Mouse (Mus musculus): ENCODE data around the gene Galnt2. TPM values are rescaled to one million over a fixed set of nuclear protein-coding genes. Genes with fewer than 3 reads are reported as not detected.
A peak's percentile ranks its signal among the peaks of the same experiment; 100 is the strongest.

Galnt2 gene
- total RNA-seq, 2 experiments from 2014 or later = 1.9 to 9.5 TPM

DNA sequence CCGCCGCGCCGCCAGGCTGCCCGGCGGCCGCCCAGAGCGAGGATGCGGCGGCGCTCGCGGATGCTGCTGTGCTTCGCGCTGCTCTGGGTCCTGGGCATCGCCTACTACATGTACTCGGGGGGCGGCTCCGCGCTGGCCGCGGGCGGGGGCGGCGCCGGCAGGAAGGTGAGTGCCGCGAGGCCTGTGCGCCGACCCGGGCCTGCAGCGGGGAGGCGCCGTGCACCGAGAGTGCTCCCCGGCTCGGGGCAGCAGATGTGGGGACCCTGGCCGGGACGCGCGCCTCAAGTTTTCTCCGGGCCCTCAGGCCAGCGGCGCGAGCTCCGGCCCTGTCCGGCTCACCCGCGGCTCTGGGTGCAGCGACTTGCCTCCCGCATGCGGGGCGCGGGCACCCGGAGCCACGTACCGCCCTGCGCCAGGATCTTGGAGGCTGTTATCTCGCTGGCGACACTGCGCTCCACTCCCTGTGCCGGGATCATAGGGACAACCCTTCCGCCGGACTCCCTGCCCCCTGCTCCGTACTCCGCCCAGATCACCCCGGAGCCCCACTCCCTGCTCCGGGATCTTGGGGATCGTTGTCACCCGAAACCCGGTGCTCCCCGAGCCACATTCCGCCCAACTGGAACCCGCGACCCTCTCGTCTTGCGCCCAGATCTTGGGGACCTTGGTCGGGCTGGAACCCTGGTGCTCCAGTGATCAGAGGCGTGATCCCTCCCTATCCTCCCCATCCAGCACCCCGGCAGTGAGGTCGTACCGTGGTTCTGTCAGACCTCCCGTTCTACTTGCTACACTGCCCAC lies 491 bp downstream of the Galnt2 start:
- ATAC-seq (replicated peaks; ENCODE audit: low FRiP score, low TSS enrichment, poor library complexity, severe bottlenecking) = peak; percentile 48

DNA sequence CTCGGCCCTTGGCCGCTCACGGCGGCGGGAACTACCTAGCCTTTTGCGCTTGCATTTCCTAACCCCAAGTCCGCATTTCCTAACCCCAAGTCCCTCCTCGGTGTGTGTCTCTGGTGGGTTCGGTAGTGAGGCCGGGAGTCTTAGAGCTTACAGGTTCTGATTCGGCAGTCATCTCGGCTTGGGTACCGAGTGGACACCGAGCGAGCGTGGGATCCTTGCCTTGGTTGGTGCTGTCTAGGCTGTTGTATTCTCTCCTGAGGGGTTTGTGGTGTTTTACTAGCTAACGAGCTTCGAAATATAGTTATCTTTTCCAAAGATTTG lies 1.0 kb downstream of the Galnt2 start:
- no peak for ATAC-seq (replicated peaks; ENCODE audit: low FRiP score, low TSS enrichment, poor library complexity, severe bottlenecking)

DNA sequence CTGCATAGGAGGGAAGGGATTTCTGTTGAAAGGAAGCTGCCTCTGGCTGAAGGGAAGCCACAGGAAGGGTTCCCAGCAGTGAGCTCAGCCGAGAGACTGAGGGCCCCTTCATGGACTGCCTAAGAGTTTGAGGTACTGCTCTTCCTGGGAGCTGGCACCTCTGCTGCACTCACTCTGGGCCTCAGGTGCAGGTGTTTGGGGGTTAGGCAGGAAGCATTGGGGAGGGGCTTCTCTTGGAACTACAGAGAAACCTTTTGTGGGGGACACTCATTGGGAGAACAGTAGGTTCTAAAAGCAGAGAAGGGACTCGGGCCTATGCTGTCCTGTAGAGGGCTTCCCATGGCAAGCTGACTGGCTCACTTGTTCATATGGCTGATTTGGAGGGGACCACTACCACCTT lies 3.3 kb downstream of the Galnt2 start:
- ATAC-seq (replicated peaks; ENCODE audit: low FRiP score, low TSS enrichment, poor library complexity, severe bottlenecking) = no peak

DNA sequence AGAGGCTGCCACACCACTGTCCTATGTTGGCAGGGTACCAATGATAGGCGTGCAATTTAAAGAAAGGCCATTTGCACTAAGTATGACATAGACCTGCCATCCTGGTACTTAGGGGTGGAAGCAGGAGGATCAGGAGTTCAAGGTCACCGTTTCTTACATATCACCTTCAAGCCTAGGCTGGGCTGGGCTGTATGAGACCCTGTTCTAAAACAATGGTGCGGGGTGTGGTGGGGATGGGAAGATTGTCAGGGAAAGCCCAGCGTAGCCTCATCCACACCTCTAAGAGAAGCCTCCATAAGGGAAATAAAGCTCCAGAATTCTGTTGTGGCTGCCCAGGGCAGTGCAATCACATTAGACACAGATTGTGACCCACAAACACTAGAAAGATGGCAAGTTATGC lies 4.3 kb downstream of the Galnt2 start:
- no peak for ATAC-seq (replicated peaks; ENCODE audit: low FRiP score, low TSS enrichment, poor library complexity, severe bottlenecking)

DNA sequence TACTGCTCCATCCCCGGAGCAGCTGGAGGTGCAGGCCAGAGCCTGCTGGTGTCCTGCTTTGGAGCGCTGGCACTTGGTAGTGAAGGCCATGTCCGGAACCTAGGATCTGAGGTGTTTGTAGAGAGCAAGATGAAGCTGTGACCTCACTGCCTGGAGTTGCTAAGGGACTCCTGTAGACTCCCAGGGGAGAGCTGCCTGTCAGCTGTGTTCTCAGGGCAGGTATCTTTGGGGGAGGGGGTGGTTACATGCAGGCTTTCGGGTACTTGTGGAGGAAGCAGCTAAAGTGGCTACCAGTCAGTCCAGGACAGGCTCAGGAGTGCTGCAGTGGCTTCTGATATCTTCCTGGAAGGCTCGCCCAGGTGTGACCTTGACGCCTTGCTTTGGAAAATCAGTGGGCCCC lies 8.2 kb downstream of the Galnt2 start:
- ATAC-seq (replicated peaks; ENCODE audit: low FRiP score, low TSS enrichment, poor library complexity, severe bottlenecking) = no peak

DNA sequence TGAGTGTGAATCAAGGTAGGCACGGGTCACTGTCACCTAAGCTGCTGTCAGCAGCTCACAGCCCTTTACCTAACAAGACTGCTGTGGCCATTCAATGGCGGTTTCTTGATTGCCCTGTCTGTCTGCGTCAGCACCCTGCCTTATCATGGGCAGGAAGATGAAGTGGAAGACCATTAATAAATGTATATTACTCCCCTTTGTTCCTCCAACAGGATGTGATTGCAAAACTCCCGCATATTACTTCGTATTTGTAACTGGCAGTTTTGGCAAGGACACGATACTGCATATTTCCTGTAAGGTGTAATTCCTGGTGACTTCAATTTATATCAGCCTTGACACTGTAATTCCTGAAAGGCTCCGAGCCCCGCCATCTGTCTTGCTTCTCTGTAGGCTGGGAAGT lies 9.7 kb downstream of the Galnt2 start:
- ATAC-seq (replicated peaks; ENCODE audit: low FRiP score, low TSS enrichment, poor library complexity, severe bottlenecking) = no peak

DNA sequence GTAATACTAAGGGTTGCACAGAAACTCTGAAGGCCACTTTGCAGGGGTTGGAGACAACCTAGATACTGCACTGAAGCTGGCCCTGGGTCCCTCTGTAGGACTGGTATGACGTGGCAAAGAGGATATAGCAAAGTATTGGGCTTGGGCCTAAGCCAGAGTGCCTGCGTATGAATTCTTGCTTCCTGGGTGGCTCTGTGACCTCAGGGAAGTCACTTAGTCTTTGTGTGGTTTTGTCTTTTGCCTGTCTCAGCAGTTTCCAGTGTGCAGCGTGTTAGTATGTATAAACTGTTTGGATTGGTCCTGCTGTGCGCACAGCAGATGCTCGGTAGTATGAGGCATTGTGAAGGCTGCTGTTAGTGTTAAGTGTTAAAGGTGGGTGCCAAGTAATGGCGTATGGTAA lies 11.0 kb downstream of the Galnt2 start:
- ATAC-seq (replicated peaks; ENCODE audit: low FRiP score, low TSS enrichment, poor library complexity, severe bottlenecking) = no peak

DNA sequence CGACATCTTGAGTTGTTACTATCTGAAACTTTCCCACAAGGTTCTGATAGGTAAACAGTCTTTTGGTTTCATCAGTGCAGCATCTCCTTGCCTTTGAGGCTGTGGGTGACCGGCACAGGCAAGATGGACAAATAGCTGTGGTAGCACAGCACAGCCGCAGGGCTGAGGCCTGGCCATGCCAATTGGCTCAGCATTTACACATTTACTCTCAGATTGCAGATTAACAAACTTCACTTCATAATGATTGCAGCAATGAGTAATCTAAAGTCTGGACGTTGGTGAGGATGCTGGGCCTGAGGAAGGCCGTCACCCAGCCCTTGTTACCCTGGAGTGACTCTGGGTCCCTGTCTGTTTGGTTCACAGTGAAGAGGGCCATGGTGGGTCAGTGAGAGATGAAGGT lies 11.7 kb downstream of the Galnt2 start:
- no peak for ATAC-seq (replicated peaks; ENCODE audit: low FRiP score, low TSS enrichment, poor library complexity, severe bottlenecking)

DNA sequence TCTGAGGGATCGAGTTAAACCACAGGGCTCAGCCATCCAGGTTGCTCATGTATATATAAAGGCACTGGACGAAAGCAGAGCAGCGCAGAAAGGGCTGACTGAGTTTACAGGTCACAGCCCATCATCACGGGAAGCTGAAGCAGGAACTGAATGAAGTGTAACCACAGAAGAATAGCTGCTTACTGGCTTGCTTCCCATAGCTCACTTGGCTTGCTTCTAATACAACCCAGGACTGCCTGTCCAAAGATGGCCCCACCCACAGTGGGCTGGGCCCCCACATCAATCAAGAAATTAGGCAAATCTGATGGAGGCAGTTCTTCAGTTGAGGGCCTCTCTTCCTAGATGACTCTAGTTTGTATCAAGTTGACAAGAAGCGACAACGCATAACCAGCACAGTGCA lies 16.4 kb downstream of the Galnt2 start:
- ATAC-seq (replicated peaks; ENCODE audit: low FRiP score, low TSS enrichment, poor library complexity, severe bottlenecking) = no peak

DNA sequence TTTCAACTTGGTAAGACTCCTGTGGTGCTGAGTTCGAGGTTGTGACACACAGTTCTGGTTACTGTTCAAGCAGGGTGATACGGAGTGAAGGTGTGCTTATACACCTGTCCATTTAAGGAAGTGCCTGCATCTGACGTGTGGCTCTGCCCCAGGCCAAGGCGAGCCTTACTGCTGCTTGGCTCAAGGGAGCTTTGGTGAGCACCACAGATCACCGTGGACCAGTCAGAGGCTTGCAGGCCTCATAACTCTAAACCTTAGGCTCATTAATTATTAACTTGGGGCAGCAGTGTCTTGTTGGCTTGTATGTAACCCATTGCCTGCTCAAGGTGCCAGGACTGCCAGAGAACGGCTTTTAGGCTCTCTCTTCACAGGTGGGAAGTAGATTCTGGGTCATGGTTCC lies 17.5 kb downstream of the Galnt2 start:
- no peak for ATAC-seq (replicated peaks; ENCODE audit: low FRiP score, low TSS enrichment, poor library complexity, severe bottlenecking)

DNA sequence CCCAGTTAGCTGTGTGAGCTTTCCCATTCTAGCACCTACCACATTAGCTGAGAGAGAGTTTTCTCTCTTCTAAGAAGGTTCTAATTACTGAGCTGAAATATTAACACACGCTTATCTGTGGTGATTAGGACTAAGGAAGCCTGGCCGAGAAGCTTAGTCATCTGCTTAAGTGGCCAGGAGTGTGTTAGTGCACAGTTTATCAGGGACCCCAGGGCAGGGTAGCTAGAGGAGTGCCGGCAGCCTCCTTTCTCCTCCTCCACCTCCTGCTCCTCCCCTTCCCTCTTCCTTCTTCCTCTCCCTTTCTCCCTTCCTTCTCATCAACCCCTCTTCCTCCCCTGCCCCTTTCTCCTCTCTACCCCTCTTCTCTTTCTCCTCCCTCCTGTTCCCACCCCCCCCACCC lies 19.1 kb downstream of the Galnt2 start:
- ATAC-seq (replicated peaks; ENCODE audit: low FRiP score, low TSS enrichment, poor library complexity, severe bottlenecking) = peak; percentile 84

DNA sequence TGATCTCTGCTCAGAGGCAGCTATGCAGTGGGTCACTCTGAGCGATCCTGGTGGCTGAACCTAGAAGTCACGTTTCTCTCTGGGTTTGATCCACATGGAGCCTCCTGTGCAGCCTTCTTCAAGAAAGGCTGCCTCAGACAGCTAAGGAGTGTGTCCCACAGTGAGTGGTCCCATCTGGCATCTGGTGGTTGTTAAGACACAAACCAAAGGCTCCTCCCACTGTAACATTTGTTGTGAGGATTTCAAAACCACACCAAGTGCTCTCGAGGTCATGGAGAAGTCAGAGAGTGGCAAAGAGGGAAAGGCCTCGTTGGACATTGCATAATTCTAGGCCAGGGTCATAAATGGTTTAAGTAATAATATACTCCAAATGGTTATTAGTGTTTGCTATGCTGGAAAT lies 19.6 kb downstream of the Galnt2 start:
- no peak for ATAC-seq (replicated peaks; ENCODE audit: low FRiP score, low TSS enrichment, poor library complexity, severe bottlenecking)

DNA sequence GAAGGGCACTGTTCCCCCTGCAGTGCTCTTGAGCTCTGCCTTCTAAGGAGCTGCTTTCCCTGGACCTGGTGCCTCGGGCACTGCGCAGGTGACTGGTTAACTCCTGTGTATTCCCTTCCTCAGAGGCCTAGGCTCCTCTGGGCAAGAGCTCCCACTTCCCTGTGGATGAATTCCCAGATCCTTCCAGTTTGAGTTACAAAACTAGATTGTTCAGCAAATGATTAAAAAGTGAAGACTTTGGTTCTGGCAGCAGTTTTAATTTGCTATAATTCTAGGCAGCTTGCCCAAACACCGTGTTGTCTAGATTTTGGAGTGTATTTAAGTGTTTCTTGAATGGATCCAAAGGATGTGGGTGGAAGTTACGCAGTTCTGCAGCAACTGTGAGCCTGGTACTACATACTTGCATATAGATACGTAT lies 21.4 kb downstream of the Galnt2 start:
- no peak for ATAC-seq (replicated peaks; ENCODE audit: low FRiP score, low TSS enrichment, poor library complexity, severe bottlenecking)

DNA sequence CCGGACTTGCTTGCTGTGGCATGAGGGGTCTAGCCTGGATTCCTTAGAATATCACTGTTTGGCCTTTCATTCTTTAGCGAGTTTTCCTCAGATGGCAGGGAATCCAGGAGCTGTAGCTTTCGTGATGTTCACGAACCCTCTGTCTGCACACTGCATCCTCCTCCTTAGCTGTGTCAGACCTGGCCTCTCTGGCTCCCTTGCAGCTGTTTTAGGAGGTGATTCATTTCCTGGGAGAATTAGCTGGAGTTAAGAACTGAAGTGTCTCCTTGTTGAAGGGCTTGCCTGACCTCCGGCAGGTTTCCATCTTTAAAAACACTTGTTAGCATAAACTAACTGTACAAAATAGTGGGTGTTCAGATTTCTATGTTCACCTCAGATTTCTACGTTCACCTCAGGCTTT lies 22.7 kb downstream of the Galnt2 start:
- no peak for ATAC-seq (replicated peaks; ENCODE audit: low FRiP score, low TSS enrichment, poor library complexity, severe bottlenecking)

DNA sequence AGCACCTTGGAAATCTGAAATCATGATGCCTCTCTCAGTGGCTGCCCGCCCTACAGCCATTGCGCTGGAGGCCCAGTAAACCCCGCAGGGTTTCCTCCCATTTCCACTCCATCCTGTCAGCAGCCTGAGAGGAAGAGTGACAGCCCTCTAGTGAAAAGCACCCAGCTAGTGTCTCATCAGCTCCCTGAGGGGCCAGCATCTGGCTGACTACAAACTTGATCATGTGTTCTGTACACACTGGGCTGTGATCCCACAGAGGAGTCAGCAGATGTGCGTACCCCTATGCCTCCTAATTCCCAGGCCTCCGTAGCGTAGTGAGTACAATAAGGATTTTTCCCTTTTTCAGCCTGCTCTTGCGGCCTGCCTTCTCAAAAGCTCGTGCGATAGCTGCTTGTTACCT lies 25.6 kb downstream of the Galnt2 start:
- ATAC-seq (replicated peaks; ENCODE audit: low FRiP score, low TSS enrichment, poor library complexity, severe bottlenecking) = no peak

DNA sequence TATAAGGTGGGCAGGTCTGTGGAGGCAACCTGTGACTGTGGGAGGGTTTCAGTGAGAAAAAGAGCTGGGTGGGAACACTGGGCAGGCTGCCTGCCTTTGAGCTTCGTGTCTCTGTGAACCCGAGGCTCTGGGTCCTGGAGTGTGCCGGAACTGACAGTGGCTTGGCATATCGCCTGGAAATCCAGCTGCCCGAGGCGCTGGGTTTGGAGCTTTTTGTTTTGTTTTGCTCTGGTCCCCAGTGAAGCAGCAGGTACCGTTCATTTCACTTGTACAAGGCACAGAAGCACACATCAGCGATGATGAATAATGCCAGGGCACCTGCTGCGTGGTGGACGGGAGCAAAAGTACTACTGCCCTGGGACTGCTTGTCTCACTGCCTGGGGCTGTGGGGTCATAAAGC lies 26.2 kb downstream of the Galnt2 start:
- ATAC-seq (replicated peaks; ENCODE audit: low FRiP score, low TSS enrichment, poor library complexity, severe bottlenecking) = peak; percentile 45

DNA sequence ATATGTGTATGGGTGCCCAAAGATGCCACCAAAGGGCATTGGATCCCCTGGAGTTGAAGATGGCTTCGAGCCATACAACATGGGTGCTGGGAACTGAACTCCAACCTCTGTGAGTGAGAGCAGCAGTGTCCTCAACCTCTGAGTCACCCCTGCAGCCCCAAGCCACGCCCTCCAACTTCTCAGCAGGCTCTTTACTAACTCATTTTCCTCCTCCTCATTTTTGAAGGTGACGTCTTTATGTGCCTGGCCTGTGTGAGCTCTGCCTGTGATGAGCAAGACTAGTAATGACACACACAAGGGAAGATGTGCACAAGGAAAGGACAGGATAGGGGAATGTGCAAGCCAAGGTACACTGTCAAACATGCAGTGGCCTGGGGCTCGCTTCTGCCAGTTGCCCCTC lies 28.0 kb downstream of the Galnt2 start:
- no peak for ATAC-seq (replicated peaks; ENCODE audit: low FRiP score, low TSS enrichment, poor library complexity, severe bottlenecking)

DNA sequence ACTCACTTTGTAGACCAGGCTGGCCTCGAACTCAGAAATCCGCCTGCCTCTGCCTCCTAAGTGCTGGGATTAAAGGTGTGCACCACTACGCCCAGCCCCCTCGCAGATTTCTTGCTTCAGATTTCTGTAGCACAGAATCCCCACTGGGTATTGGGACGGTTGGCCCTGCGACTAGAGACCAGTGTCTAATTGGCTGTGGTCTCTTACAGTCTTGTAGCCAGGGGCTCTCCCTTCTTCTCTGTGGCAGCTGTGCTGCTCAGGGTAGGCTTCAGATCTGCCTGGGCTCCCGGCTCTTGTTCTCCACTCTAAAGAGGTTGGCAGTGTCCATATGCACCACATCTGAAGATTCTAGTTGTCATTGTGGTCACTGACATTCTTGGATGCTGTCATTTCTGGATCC lies 28.7 kb downstream of the Galnt2 start:
- no peak for ATAC-seq (replicated peaks; ENCODE audit: low FRiP score, low TSS enrichment, poor library complexity, severe bottlenecking)

DNA sequence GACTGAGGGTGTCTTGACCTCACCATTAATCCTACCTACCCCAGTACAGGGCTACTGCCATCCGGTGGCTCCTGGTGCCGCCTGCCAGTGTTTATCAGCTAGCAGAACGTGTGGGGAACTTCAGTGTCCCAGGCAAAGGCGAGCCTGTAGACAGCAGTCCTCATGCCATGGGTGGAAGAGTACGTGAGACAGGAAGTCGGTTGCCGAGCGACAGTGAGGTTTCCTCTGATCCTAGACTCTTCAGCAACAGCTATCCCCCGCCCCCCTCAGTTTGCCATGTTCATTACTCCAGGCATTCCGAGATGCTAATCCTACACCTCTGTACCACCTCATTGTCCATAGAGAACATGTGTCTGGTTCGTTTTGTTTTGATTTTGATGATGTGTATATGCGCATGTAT lies 29.2 kb downstream of the Galnt2 start:
- peak; percentile 45 for ATAC-seq (replicated peaks; ENCODE audit: low FRiP score, low TSS enrichment, poor library complexity, severe bottlenecking)

DNA sequence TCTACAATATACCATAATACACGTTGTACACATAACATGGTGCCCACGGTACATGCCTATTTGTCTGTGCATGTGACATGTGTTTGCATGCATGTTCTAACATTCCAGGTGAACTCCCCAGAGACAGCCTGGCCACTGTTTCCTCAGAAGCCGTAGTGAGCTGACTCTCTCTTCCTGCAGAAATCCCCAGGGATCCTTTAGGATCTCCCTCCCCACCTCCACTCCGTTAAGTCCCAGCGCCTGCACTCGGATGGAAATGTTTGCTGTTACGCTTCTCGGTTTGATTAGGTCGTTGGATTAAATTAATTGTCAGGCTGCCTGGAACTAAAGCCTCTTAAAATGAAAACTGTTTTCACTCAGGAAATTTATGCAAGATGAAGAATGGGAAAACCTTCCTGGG lies 31.9 kb downstream of the Galnt2 start:
- no peak for ATAC-seq (replicated peaks; ENCODE audit: low FRiP score, low TSS enrichment, poor library complexity, severe bottlenecking)

DNA sequence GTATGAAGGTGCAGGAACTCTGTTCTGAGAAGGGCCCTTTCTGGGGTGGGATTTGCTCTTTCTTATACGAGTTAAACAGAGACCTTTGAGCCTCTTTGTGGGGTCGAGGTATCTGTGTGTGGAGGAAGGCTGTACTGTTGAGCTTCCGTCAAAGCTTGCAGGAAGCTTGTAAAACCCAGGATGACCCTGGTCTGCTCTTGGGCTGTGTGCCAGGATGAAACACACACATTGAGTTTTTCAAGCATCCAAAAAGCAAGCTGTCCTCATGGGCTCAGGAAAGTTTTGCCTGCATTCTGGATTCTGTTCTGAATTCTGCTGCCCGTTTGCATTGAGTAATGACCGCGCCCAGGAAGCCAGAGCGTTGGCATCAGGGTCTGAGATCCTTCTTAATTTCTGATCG lies 32.8 kb downstream of the Galnt2 start:
- no peak for ATAC-seq (replicated peaks; ENCODE audit: low FRiP score, low TSS enrichment, poor library complexity, severe bottlenecking)

DNA sequence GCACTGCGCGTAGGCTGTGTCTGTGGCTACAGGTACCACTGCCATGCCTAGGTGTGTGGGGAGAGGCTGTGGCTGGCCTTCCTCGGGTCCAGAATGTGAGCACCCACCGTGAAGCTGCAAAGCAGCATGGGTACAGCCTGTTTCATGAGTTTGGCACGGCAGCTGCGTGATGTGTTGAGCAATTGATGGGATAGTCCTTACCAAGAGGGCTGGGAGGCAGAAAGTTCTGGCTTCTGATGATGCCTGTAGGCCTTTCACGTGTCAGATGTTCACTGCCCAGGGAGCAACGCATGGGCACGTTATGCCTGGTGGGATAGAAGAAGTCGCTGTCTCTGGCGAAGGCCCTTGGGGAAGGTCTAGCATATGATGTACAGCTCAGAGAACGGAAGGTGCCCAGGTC lies 33.5 kb downstream of the Galnt2 start:
- no peak for ATAC-seq (replicated peaks; ENCODE audit: low FRiP score, low TSS enrichment, poor library complexity, severe bottlenecking)
